Mouse (Mus musculus): Measurements from ENCODE around the gene Osgepl1. TPM values are rescaled to one million over a fixed set of nuclear protein-coding genes. Genes with fewer than 3 reads are reported as not detected.

Osgepl1 gene
- total RNA-seq, 2 experiments from 2014 or later, result 18.7 to 20.3 TPM

Other genes starting within 250 kb of the Osgepl1 start
- not detected for gene 1700019A02Rik, start 126.0 kb upstream of the Osgepl1 start, total RNA-seq (2021)
- 10 to 100 TPM; 10.8 to 11.1 TPM for gene Pms1, start 16.6 kb upstream of the Osgepl1 start, total RNA-seq (2021)
- 1 to 10 TPM; 7.0 to 7.2 TPM for gene Ormdl1, start 16.5 kb upstream of the Osgepl1 start, total RNA-seq (2021)
- not detected for gene Gm28778, start 16.5 kb upstream of the Osgepl1 start, total RNA-seq (2021)
- gene Asdurf, start 39.0 kb downstream of the Osgepl1 start, total RNA-seq (2021), result not detected
- gene Gm28551, start 39.0 kb downstream of the Osgepl1 start, total RNA-seq (2021), result under 1 TPM in 1 of 2 experiments, not detected in 1; 0.23 TPM
- 10 to 100 TPM; 30.0 to 31.7 TPM for gene Asnsd1, start 39.1 kb downstream of the Osgepl1 start, total RNA-seq (2021)